Mouse (Mus musculus): ENCODE data around the gene Ptprz1. TPM values are rescaled to one million over a fixed set of nuclear protein-coding genes. Genes with fewer than 3 reads are reported as not detected.

Ptprz1 gene
- total and polyA plus RNA-seq, 3 experiments, result not detected

DNA sequence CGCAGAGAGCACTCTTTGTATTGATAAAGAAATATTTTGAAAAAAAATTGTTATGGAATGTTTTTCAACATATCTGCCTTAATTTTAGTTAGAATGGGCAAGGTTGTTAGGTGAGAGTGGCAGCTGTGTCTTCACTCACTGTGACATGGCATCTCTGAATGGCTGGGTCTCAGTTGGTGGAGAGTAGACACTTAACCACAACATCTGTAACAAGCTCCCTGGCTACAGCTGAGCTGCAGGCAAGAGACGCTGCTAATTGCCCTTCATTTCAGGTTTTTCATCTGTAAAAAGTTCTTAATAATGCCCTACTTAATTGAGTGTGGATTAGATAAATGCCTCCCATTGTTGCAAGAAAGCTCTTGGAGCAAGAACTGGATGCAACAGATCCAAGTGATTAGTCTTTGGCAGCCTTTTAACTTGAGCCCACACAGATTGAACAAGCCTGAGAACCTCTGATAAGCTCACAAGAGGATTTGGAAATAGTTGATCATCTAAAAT is 57.5 kb downstream of the Ptprz1 start:
- Histone ChIP-seq H3K79me2 (replicated peaks; ENCODE audit: control insufficient read depth, extremely low read depth, insufficient read depth, poor library complexity, severe bottlenecking) (no peaks in the 10 kb centered on the region), H3K27ac (ENCODE audit: insufficient read depth, low read depth) (no peak overlapping the region), H3K27me3 (replicated peaks) (no peaks in the 10 kb centered on the region), H3K4me1 (ENCODE audit: control insufficient read depth in 1 of 2, insufficient read depth in 2 of 2) (no peaks in the 10 kb centered on the region), H3K4me3 (replicated peaks in 1 of 3; ENCODE audit: low read depth in 2 of 3, low read length in 2 of 3, poor library complexity in 1 of 3) (no peak overlapping the region), H3K36me3 (replicated peaks in 1 of 2; ENCODE audit: control insufficient read depth in 1 of 2, insufficient read depth in 1 of 2, low read length in 1 of 2) (no peaks in the 10 kb centered on the region), H3K4me2 (ENCODE audit: insufficient read depth, low read depth, poor library complexity, severe bottlenecking) (no peak overlapping the region), H3K9me3 (replicated peaks; ENCODE audit: low read length) (no peaks in the 10 kb centered on the region), H3K9ac (ENCODE audit: insufficient read depth, low read depth) (no peak overlapping the region)
- in situ Hi-C loops (cut with MboI; ENCODE audit: low pct_ligation_motif_present, low pct_unique_long_range_greater_than_20kb, low sequenced_read_pairs), result no loop called here
- dilution Hi-C loops (cut with MboI; ENCODE audit: extremely low pct_ligation_motif_present, extremely low pct_unique_long_range_greater_than_20kb, low sequenced_read_pairs), result no loop called here
- TF ChIP-seq CTCF (conservative IDR thresholded peaks at IDR 0.05 in 1 of 2, IDR thresholded peaks at IDR 0.05 in 1 of 2; ENCODE audit: low read depth in 2 of 2, low read length in 2 of 2) (no peak), MAZ (IDR thresholded peaks at IDR 0.05; ENCODE audit: low read depth, low read length) (no peak), EP300 (IDR thresholded peaks at IDR 0.05; ENCODE audit: low read length) (no peak), RAD21 (IDR thresholded peaks at IDR 0.05; ENCODE audit: low read depth, low read length) (no peak), USF2 (conservative IDR thresholded peaks at IDR 0.05; ENCODE audit: low read depth, low read length) (no peak)
- DNase-seq (ENCODE audit: extremely low read depth), result no peak

DNA sequence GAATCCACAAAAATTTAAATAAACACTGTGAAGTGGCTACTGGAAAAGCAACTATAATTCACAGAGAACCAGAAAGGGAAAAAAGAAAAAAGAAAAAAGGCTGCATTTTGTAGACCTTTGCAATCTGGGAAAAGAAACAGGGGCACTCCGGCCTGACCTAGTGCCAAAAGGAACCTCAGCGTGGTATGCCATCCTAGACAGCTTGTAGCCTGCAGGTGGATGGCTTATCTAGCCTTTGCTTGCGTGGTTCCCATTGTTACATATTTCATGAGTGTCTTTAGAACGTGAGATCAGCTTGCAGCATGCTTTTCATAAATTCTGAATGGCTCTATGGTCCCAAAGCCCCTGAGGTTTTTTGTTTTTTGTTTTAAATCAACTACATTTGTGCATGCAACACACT is 61.8 kb downstream of the Ptprz1 start:
- no peaks in the 10 kb centered on the region for H3K4me1 ChIP-seq (ENCODE audit: control insufficient read depth in 1 of 2, insufficient read depth in 2 of 2)
- no peak overlapping the region for H3K4me3 ChIP-seq (replicated peaks in 1 of 3; ENCODE audit: low read depth in 2 of 3, low read length in 2 of 3, poor library complexity in 1 of 3)
- DNase-seq (ENCODE audit: extremely low read depth), result no peak
- dilution Hi-C loops (cut with MboI; ENCODE audit: extremely low pct_ligation_motif_present, extremely low pct_unique_long_range_greater_than_20kb, low sequenced_read_pairs), result no loop called here
- H3K79me2 ChIP-seq (replicated peaks; ENCODE audit: control insufficient read depth, extremely low read depth, insufficient read depth, poor library complexity, severe bottlenecking), result no peaks in the 10 kb centered on the region
- H3K9me3 ChIP-seq (replicated peaks; ENCODE audit: low read length), result no peaks in the 10 kb centered on the region
- in situ Hi-C loops (cut with MboI; ENCODE audit: low pct_ligation_motif_present, low pct_unique_long_range_greater_than_20kb, low sequenced_read_pairs), result no loop called here
- TF ChIP-seq ZKSCAN1 (IDR thresholded peaks at IDR 0.05; ENCODE audit: borderline replicate concordance, low read depth, low read length), result no peak
- TF ChIP-seq JUND (conservative IDR thresholded peaks at IDR 0.05; ENCODE audit: low read depth, low read length), result no peak
- TF ChIP-seq MAX (IDR thresholded peaks at IDR 0.05; ENCODE audit: low read length), result no peak
- TF ChIP-seq MEF2A (IDR thresholded peaks at IDR 0.05; ENCODE audit: borderline replicate concordance, low read depth, low read length), result no peak
- TF ChIP-seq NELFE (IDR thresholded peaks at IDR 0.05; ENCODE audit: low read depth, low read length), result no peak
- TF ChIP-seq KAT2A (IDR thresholded peaks at IDR 0.05; ENCODE audit: insufficient replicate concordance, low read length), result no peak
- no peak for TF ChIP-seq PAX5 (IDR thresholded peaks at IDR 0.05; ENCODE audit: low read length)
- no peak for TF ChIP-seq EP300 (IDR thresholded peaks at IDR 0.05; ENCODE audit: low read length)
- no peak for TF ChIP-seq CHD2 (IDR thresholded peaks at IDR 0.05; ENCODE audit: low read length)
- no peak overlapping the region for H3K9ac ChIP-seq (ENCODE audit: insufficient read depth, low read depth)
- no peaks in the 10 kb centered on the region for H3K36me3 ChIP-seq (replicated peaks in 1 of 2; ENCODE audit: control insufficient read depth in 1 of 2, insufficient read depth in 1 of 2, low read length in 1 of 2)
- no peaks in the 10 kb centered on the region for H3K27me3 ChIP-seq (replicated peaks)
- no peak overlapping the region for H3K4me2 ChIP-seq (ENCODE audit: insufficient read depth, low read depth, poor library complexity, severe bottlenecking)
- no peak overlapping the region for H3K27ac ChIP-seq (ENCODE audit: insufficient read depth, low read depth)

DNA sequence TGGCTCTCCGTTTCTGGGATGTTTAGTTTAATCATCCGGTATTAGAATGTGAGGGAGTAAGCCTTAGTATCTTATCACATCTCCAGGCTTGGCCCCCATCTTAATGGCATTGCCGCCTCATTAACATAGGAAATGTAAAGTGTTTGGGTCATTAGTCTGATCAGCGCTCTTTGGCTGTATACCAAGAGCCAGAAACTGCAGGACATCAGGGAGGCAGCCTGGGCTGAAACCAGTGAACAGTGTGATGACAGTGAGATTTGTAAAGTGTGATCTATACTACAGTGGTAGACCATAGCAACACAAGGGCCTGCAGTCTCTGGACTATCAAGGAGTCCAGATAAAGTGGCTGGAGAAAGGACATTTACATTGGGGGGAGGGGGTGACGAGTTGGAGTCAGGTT is 62.2 kb downstream of the Ptprz1 start:
- H3K79me2 ChIP-seq (replicated peaks; ENCODE audit: control insufficient read depth, extremely low read depth, insufficient read depth, poor library complexity, severe bottlenecking), result no peaks in the 10 kb centered on the region
- H3K27ac ChIP-seq (ENCODE audit: insufficient read depth, low read depth), result no peak overlapping the region
- TF ChIP-seq MAX (IDR thresholded peaks at IDR 0.05; ENCODE audit: low read length), result no peak
- no peak for TF ChIP-seq E2F4 (IDR thresholded peaks at IDR 0.05; ENCODE audit: insufficient replicate concordance, low read depth, low read length)
- TF ChIP-seq SIN3A (IDR thresholded peaks at IDR 0.05; ENCODE audit: low read length), result no peak
- TF ChIP-seq ZMIZ1 (IDR thresholded peaks at IDR 0.05; ENCODE audit: low read depth, low read length), result no peak
- no peak for TF ChIP-seq IRF4 (IDR thresholded peaks at IDR 0.05; ENCODE audit: low read depth, low read length)
- no peak for TF ChIP-seq ELF1 (IDR thresholded peaks at IDR 0.05; ENCODE audit: low read depth, low read length)
- no peak for TF ChIP-seq GABPA (IDR thresholded peaks at IDR 0.05; ENCODE audit: insufficient replicate concordance, low read depth, low read length)
- no peak for TF ChIP-seq ZNF384 (IDR thresholded peaks at IDR 0.05; ENCODE audit: low read depth, low read length)
- dilution Hi-C loops (cut with MboI; ENCODE audit: extremely low pct_ligation_motif_present, extremely low pct_unique_long_range_greater_than_20kb, low sequenced_read_pairs) (no loop called here), in situ Hi-C loops (cut with MboI; ENCODE audit: low pct_ligation_motif_present, low pct_unique_long_range_greater_than_20kb, low sequenced_read_pairs) (no loop called here)
- H3K36me3 ChIP-seq (replicated peaks in 1 of 2; ENCODE audit: control insufficient read depth in 1 of 2, insufficient read depth in 1 of 2, low read length in 1 of 2), result no peaks in the 10 kb centered on the region
- H3K4me2 ChIP-seq (ENCODE audit: insufficient read depth, low read depth, poor library complexity, severe bottlenecking), result no peak overlapping the region
- no peak for DNase-seq (ENCODE audit: extremely low read depth)
- H3K9me3 ChIP-seq (replicated peaks; ENCODE audit: low read length), result no peaks in the 10 kb centered on the region
- H3K27me3 ChIP-seq (replicated peaks), result no peaks in the 10 kb centered on the region
- no peaks in the 10 kb centered on the region for H3K4me1 ChIP-seq (ENCODE audit: control insufficient read depth in 1 of 2, insufficient read depth in 2 of 2)
- no peak overlapping the region for H3K9ac ChIP-seq (ENCODE audit: insufficient read depth, low read depth)
- H3K4me3 ChIP-seq (replicated peaks in 1 of 3; ENCODE audit: low read depth in 2 of 3, low read length in 2 of 3, poor library complexity in 1 of 3), result no peak overlapping the region
